Mouse (Mus musculus): Measurements from ENCODE around the gene Nrap. TPM values are rescaled to one million over a fixed set of nuclear protein-coding genes. Genes with fewer than 3 reads are reported as not detected.

Nrap gene
- polyA plus RNA-seq, 1 experiment from 2014 or later: 0.14 TPM

GRCm38 (mm10) chr19:56349295-56349694 is 40.5 kb downstream of the Nrap start:
- WGBS: 31% methylated on average over 6 of the region's 6 CpGs
- H3K27me3 ChIP-seq (replicated peaks; ENCODE audit: control insufficient read depth, insufficient read depth, low read length): no peaks in the 10 kb centered on the region; the same call in 1 of the 2 replicates
- no peak overlapping the region for H3K4me2 ChIP-seq
- no peak overlapping the region for H3K27ac ChIP-seq (ENCODE audit: low read depth, low read length)
- H3K4me1 ChIP-seq (replicated peaks; ENCODE audit: control insufficient read depth, insufficient read depth, low read length): no peaks in the 10 kb centered on the region
- ATAC-seq (replicated peaks; ENCODE audit: low FRiP score) (no peak), DNase-seq (ENCODE audit: low spot score) (no peak)
- no peak overlapping the region for H3K9ac ChIP-seq (ENCODE audit: low read depth, low read length)
- no peak overlapping the region for H3K4me3 ChIP-seq (ENCODE audit: low read depth, low read length)
- 0 out of 2 replicates have a peak, but pooled peaks cover 2% of the 10 kb centered on the region for H3K9me3 ChIP-seq (ENCODE audit: control insufficient read depth, low read length)
- no peaks in the 10 kb centered on the region for H3K36me3 ChIP-seq (ENCODE audit: control insufficient read depth, insufficient read depth, low read length)

- 59% methylated on average over 13 of the region's 13 CpGs for WGBS
- Histone ChIP-seq H3K27me3 (replicated peaks; ENCODE audit: control insufficient read depth, insufficient read depth, low read length) (no peaks in the 10 kb centered on the region; the same call in 1 of the 2 replicates), H3K4me3 (ENCODE audit: low read depth, low read length) (no peak overlapping the region), H3K9me3 (ENCODE audit: control insufficient read depth, low read length) (no peaks in the 10 kb centered on the region), H3K27ac (ENCODE audit: low read depth, low read length) (no peak overlapping the region), H3K4me1 (replicated peaks; ENCODE audit: control insufficient read depth, insufficient read depth, low read length) (no peaks in the 10 kb centered on the region), H3K4me2 (no peak overlapping the region), H3K9ac (ENCODE audit: low read depth, low read length) (no peak overlapping the region), H3K36me3 (ENCODE audit: control insufficient read depth, insufficient read depth, low read length) (no peaks in the 10 kb centered on the region)
- ATAC-seq (replicated peaks; ENCODE audit: low FRiP score) (no peak), DNase-seq (ENCODE audit: low spot score) (no peak)
Observed at GRCm38 (mm10) chr19:56346750-56347149, 43.1 kb downstream of the Nrap start.

- Histone ChIP-seq H3K36me3 (ENCODE audit: control insufficient read depth, insufficient read depth, low read length) (no peaks in the 10 kb centered on the region), H3K27me3 (replicated peaks; ENCODE audit: control insufficient read depth, insufficient read depth, low read length) (no peaks in the 10 kb centered on the region; the same call in 1 of the 2 replicates), H3K9ac (ENCODE audit: low read depth, low read length) (no peak overlapping the region), H3K4me3 (ENCODE audit: low read depth, low read length) (no peak overlapping the region), H3K4me2 (no peak overlapping the region), H3K4me1 (replicated peaks; ENCODE audit: control insufficient read depth, insufficient read depth, low read length) (no peaks in the 10 kb centered on the region), H3K9me3 (ENCODE audit: control insufficient read depth, low read length) (no peaks in the 10 kb centered on the region), H3K27ac (ENCODE audit: low read depth, low read length) (no peak overlapping the region)
- DNase-seq (ENCODE audit: low spot score): no peak
- ATAC-seq (replicated peaks; ENCODE audit: low FRiP score): no peak
- 72% methylated on average over 3 of the region's 3 CpGs for WGBS
Observed at GRCm38 (mm10) chr19:56346016-56346415, 43.8 kb downstream of the Nrap start.

- H3K9ac ChIP-seq (ENCODE audit: low read depth, low read length): no peak overlapping the region
- 77% methylated on average over 26 of the region's 26 CpGs for whole genome bisulfite sequencing
- no peaks in the 10 kb centered on the region for H3K9me3 ChIP-seq (ENCODE audit: control insufficient read depth, low read length)
- H3K4me2 ChIP-seq: no peak overlapping the region
- DNase-seq (ENCODE audit: low spot score): no peak
- no peak overlapping the region for H3K27ac ChIP-seq (ENCODE audit: low read depth, low read length)
- ATAC-seq (replicated peaks; ENCODE audit: low FRiP score): no peak
- H3K27me3 ChIP-seq (replicated peaks; ENCODE audit: control insufficient read depth, insufficient read depth, low read length): no peaks in the 10 kb centered on the region; the same call in 1 of the 2 replicates
- no peaks in the 10 kb centered on the region for H3K36me3 ChIP-seq (ENCODE audit: control insufficient read depth, insufficient read depth, low read length)
- no peak overlapping the region for H3K4me3 ChIP-seq (ENCODE audit: low read depth, low read length)
- H3K4me1 ChIP-seq (replicated peaks; ENCODE audit: control insufficient read depth, insufficient read depth, low read length): no peaks in the 10 kb centered on the region
Observed at GRCm38 (mm10) chr19:56343869-56344563, 45.8 kb downstream of the Nrap start.

GRCm38 (mm10) chr19:56342006-56342405 is 47.8 kb downstream of the Nrap start:
- no peaks in the 10 kb centered on the region for H3K36me3 ChIP-seq (ENCODE audit: control insufficient read depth, insufficient read depth, low read length)

GRCm38 (mm10) chr19:56336826-56337225 is 53.0 kb downstream of the Nrap start:
- H3K4me1 ChIP-seq (replicated peaks; ENCODE audit: control insufficient read depth, insufficient read depth, low read length): no peaks in the 10 kb centered on the region
- no peak for DNase-seq (ENCODE audit: low spot score)
- ATAC-seq (replicated peaks; ENCODE audit: low FRiP score): no peak
- no peaks in the 10 kb centered on the region for H3K27me3 ChIP-seq (replicated peaks; ENCODE audit: control insufficient read depth, insufficient read depth, low read length)
- H3K4me3 ChIP-seq (ENCODE audit: low read depth, low read length): no peak overlapping the region
- H3K4me2 ChIP-seq: no peak overlapping the region
- H3K36me3 ChIP-seq (ENCODE audit: control insufficient read depth, insufficient read depth, low read length): no peaks in the 10 kb centered on the region
- no peaks in the 10 kb centered on the region for H3K9me3 ChIP-seq (ENCODE audit: control insufficient read depth, low read length)
- no peak overlapping the region for H3K9ac ChIP-seq (ENCODE audit: low read depth, low read length)
- WGBS: 77% methylated on average over 12 of the region's 12 CpGs
- no peak overlapping the region for H3K27ac ChIP-seq (ENCODE audit: low read depth, low read length)

More at GRCm38 (mm10) chr19:56342006-56342405, 47.8 kb downstream of the Nrap start:
- Histone ChIP-seq H3K4me1 (replicated peaks; ENCODE audit: control insufficient read depth, insufficient read depth, low read length) (no peaks in the 10 kb centered on the region), H3K27ac (ENCODE audit: low read depth, low read length) (no peak overlapping the region), H3K4me3 (ENCODE audit: low read depth, low read length) (no peak overlapping the region), H3K9me3 (ENCODE audit: control insufficient read depth, low read length) (no peaks in the 10 kb centered on the region), H3K27me3 (replicated peaks; ENCODE audit: control insufficient read depth, insufficient read depth, low read length) (no peaks in the 10 kb centered on the region), H3K4me2 (no peak overlapping the region), H3K9ac (ENCODE audit: low read depth, low read length) (no peak overlapping the region)
- DNase-seq (ENCODE audit: low spot score): no peak
- ATAC-seq (replicated peaks; ENCODE audit: low FRiP score): no peak
- 73% methylated on average over 8 of the region's 8 CpGs for WGBS

GRCm38 (mm10) chr19:56336321-56336720 is 53.5 kb downstream of the Nrap start:
- Histone ChIP-seq H3K36me3 (ENCODE audit: control insufficient read depth, insufficient read depth, low read length) (no peaks in the 10 kb centered on the region), H3K4me1 (replicated peaks; ENCODE audit: control insufficient read depth, insufficient read depth, low read length) (no peaks in the 10 kb centered on the region), H3K4me3 (ENCODE audit: low read depth, low read length) (no peak overlapping the region), H3K9me3 (ENCODE audit: control insufficient read depth, low read length) (no peaks in the 10 kb centered on the region), H3K27ac (ENCODE audit: low read depth, low read length) (no peak overlapping the region), H3K4me2 (no peak overlapping the region), H3K27me3 (replicated peaks; ENCODE audit: control insufficient read depth, insufficient read depth, low read length) (no peaks in the 10 kb centered on the region), H3K9ac (ENCODE audit: low read depth, low read length) (no peak overlapping the region)
- WGBS: 86% methylated on average over 17 of the region's 17 CpGs
- DNase-seq (ENCODE audit: low spot score) (no peak), ATAC-seq (replicated peaks; ENCODE audit: low FRiP score) (no peak)

GRCm38 (mm10) chr19:56326243-56326855 is 63.5 kb downstream of the Nrap start:
- Histone ChIP-seq H3K36me3 (ENCODE audit: control insufficient read depth, insufficient read depth, low read length) (no peaks in the 10 kb centered on the region), H3K4me1 (replicated peaks; ENCODE audit: control insufficient read depth, insufficient read depth, low read length) (no peaks in the 10 kb centered on the region)

GRCm38 (mm10) chr19:56325676-56326075 is 64.2 kb downstream of the Nrap start:
- ATAC-seq (replicated peaks; ENCODE audit: low FRiP score) (no peak), DNase-seq (ENCODE audit: low spot score) (no peak)
- WGBS: 72% methylated on average over 10 of the region's 10 CpGs
- Histone ChIP-seq H3K4me2 (no peak overlapping the region), H3K9me3 (ENCODE audit: control insufficient read depth, low read length) (no peaks in the 10 kb centered on the region), H3K9ac (ENCODE audit: low read depth, low read length) (no peak overlapping the region), H3K4me1 (replicated peaks; ENCODE audit: control insufficient read depth, insufficient read depth, low read length) (no peaks in the 10 kb centered on the region), H3K36me3 (ENCODE audit: control insufficient read depth, insufficient read depth, low read length) (no peaks in the 10 kb centered on the region), H3K4me3 (ENCODE audit: low read depth, low read length) (no peak overlapping the region), H3K27me3 (replicated peaks; ENCODE audit: control insufficient read depth, insufficient read depth, low read length) (0 out of 2 replicates have a peak, but pooled peaks cover 4% of the 10 kb centered on the region), H3K27ac (ENCODE audit: low read depth, low read length) (no peak overlapping the region)

More at GRCm38 (mm10) chr19:56326243-56326855, 63.5 kb downstream of the Nrap start:
- no peak for DNase-seq (ENCODE audit: low spot score)
- no peak overlapping the region for H3K27ac ChIP-seq (ENCODE audit: low read depth, low read length)
- no peaks in the 10 kb centered on the region for H3K9me3 ChIP-seq (ENCODE audit: control insufficient read depth, low read length)
- H3K4me3 ChIP-seq (ENCODE audit: low read depth, low read length): no peak overlapping the region
- ATAC-seq (replicated peaks; ENCODE audit: low FRiP score): no peak
- 0 out of 2 replicates have a peak, but pooled peaks cover 4% of the 10 kb centered on the region for H3K27me3 ChIP-seq (replicated peaks; ENCODE audit: control insufficient read depth, insufficient read depth, low read length)
- no peak overlapping the region for H3K4me2 ChIP-seq
- no peak overlapping the region for H3K9ac ChIP-seq (ENCODE audit: low read depth, low read length)
- 84% methylated on average over 21 of the region's 21 CpGs for WGBS
